Mouse (Mus musculus): Measurements from ENCODE around the gene Gabra5.

Gene Gabra5

DNA sequence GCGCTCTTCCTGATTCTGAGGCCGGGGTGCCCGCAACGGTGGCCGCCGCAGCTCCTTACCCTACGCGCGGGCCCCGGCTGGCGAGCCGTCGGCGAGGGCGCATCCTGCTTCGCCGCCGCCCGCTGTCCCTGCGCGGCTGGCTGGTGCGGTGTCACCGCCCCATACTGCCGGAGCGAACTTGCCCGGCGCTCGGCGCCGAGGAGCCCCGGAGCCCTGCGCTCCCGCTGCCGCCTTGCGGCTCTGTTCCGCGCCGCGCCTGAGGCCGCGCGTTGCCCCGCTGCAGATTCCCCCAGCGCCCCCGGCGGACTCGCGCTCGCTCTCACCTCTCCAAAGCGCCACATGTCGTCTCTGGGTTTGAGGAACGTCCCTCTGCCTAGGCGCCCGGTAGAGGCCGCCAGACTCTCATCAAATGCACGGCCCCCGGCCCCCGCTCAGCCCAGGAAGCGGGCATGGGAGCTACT lies at the start of gene Gabra5:
Gene Gabra5 (minus strand): TSS at position 379 of the 461 bp plus-strand sequence.
- DNase-seq = no peak

DNA sequence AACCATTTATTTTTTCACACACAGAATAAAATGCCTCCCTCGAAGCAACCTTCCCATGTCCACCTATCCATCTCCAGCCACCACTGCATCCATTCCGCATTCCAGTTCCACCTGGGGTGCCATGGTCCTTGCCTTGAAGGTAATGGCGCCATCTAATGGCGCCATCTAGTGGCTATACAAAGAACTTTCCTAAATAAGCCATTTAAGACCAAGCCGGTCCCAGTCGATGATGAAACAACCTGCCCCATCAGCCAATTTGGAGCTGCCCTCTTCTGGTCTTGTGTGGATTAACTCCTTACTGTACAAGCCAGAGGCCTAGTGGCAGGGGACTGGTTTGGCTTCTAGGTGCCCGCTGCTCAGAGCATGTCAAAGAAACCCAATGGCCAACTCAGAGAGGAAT lies 28.7 kb upstream of the Gabra5 start:
- DNase-seq = peak in 1 of 2 experiments; percentile 2

DNA sequence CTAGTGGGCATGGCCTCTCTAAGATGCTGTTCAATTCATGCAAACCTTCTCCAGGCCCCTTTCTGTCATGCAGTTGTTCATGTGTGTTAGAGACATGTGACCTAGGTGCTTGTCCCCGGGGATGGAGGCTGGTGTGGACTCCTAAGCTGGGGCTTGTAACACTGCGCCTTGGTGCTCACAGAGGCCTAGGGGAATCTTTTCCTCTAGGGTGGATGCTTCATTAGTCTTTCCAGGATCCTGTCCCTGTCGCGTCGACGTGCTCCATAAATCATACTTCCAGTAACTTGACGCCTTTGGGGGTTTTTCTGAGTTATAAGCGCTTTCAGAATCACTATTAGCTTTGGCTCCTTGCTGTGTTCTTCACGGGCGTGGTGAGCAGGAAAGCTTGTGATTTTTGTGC lies 22.8 kb upstream of the Gabra5 start:
- no peak for DNase-seq

DNA sequence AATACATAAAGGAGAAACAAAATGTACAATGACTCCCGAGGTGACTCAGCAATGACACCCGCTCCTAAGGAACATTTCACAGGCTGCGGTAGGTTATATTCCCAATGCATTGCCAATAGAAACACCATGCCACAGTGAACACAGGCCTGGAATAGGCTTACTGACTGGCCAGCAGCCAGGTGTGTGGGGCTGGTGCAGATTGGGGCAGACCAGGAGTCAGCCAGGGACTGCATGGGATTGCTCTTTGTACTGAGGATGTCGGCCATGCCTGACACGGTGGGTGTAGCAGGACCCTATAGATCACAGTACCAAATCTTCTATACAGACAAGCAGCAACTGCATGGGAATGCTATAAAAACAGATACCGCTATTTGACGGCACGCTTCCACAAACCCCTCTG lies 20.1 kb upstream of the Gabra5 start:
- no peak for DNase-seq

DNA sequence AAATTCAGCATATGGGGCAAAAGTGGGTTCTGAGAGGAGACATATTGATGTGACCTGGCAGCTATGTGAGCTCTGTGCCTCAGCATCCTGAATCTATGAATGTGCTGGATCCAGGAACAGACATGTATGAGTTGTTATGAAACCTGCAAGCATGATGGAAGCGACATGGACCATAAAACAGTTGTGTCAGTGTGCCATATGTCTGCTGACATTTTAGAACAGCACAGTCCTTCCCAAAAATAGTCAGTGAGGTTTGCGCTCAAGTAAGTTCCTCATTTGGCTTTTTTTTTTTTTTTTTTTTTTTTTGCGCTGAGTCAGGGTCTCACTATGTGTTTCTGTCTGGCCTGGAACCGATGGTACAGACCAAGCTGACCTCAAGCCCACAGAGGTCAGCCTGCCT lies 19.6 kb upstream of the Gabra5 start:
- DNase-seq = no peak

DNA sequence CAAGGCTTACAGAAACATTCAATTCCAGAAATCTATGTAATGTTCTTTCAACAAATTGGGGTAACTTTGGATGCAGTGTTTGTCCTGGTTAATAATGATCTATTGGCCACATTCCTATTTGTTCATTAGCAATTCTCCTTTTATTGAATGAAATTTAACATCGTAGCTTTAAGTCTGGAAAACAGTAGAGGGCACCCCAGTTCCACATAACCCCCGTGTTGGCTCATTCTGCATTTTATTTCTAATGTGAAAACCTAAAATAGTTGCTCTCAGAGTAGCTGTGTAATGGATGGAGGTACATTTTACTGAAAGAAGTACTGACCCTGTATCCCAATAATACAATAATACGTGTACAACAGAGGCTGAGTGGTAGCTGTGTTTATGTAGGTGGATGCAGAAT lies 3.1 kb upstream of the Gabra5 start:
- DNase-seq = peak; percentile 21 to 43

DNA sequence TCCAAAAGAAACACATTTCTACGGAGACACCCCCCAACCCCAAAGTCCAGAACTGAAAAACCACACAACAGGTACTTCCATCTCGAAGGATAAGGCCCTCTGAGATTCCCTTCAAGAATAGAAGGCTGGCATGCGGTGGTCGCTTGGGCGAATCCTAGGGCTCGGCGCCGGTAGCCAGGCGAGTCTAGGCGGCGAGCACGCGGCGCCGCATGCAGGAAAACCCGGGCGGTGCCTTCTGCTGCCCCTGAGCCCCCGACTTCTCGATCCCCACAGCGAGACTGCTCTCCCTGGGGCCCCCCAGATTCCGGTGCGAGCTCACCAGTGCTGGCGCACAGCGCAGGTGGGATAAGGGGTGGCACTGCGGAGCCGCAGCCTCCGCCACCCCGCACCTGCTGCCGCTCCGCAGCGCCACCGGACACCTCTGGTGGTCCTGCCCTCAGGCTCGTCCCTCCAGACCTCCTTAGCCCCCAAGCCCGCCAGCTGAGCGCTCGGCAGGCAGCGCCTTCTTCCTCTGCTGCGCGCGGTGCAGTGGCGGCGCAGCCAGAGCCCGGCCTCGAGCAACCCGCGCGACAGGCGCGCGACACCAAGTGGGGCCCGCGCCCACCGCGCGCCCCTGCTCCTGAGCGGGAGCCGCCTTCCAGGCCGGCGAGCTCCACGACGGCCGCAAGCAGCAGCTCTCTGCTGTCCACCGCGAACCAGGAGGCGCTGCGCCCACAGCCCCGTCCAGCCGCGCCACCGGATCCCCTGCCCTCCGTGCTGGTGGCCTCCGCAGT lies 813 bp downstream of the Gabra5 start:
- DNase-seq = no peak

DNA sequence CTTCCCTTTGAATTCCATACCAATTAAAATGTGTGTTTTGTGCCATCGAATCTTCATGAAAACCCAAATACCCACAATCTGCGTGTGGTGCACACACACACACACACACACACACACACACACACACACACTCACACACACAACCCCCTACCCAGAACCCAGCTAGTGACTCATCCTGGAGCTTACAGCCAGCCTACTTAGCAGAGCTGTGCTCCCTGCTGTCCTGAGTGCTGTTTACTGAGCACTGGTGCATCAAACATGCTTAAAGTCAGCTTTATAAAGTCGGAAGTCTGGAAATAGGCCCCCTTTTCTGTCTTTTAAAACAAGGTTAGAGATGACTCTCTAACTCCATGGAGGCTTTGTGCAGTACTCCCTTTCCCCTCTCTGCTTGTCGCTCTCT lies 7.0 kb downstream of the Gabra5 start:
- no peak for DNase-seq

DNA sequence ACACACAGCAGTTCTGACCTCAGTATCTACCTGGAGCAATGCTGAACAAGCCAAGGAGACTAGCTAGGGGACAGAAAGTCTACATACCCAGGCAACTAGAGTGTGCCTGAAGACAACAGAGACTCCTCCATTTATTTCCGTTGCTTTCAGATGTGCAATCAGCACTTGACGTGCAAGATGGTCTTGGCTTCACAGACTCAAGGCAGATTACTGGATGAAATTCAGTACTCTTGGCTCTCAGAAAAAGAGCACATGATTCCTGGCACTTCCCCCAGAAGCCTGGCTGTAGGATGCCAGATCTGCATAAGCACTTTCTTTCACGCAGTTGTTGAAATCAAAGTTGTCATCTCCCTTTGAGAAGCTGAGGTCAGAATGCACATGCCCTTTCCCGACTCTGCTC lies 18.1 kb downstream of the Gabra5 start:
- DNase-seq = no peak

DNA sequence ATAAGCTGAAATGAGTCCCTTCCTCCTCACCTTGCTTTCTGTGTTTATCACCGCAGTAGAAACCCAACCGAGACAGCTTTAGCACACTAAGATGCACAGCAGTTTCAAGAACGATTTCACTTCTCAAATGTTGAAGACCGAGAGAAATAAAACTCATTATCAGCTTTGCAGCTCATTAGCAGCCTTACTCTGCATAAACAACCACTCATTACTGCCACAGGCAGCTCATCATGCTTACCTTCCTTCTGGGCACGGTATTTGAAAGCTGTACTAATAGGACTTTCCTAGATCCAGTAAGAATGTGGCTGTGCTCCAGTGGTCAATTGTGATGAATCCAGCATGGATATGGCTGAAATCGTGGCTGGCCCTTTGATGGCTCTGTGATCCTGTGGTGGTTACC lies 23.0 kb downstream of the Gabra5 start:
- DNase-seq = no peak

DNA sequence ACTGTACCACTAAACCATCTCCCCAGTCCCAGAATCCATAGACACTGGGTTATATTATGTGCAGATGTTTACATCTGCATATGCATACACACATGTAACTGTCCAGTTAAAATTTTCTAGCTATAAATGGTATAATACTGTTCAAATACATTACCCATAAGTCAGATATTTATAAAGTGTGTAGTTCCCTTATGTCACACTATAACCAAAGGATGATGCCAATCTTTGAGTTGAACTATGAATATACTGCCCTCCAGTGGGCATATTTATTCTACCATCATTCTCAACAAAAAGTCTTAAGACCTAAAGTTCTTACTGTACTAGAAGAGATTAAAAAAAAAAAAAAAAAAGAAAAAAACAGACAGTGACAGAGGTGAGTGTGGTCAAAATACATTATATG lies 27.0 kb downstream of the Gabra5 start:
- DNase-seq = no peak

DNA sequence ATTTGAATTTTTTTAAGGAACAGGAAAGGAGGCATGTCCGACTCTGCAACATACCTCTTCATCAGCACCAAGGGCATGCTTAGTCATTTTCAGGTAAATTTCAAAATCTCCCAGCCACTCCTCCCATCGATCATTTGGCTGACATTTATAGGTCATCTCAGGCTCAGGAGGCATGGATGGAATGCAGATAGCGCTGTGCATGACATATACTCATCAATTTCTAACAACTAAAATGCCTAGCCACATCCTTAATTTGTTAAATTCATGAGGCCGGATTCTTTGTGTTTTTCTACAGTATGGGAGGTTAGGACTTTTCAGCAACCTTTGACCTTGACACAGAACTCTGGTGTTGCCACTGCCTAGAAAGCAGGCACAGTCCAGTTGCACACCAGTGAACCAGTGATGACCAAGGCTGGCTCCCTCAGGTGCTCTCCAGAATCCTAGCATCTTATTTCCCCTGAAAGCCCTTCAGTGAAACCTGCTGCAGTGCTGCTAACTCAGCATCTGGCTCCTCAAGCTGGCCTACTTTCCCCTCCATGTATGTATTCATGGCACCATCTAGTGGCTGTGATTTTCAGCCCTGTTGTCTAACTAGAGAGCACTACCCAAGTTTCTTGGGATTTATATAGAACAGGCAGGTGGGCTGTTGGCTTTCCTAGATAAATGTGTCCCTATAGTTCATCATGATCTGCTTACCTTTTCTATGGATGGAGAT lies 35.9 kb downstream of the Gabra5 start:
- peak; percentile 6 to 13 for DNase-seq

DNA sequence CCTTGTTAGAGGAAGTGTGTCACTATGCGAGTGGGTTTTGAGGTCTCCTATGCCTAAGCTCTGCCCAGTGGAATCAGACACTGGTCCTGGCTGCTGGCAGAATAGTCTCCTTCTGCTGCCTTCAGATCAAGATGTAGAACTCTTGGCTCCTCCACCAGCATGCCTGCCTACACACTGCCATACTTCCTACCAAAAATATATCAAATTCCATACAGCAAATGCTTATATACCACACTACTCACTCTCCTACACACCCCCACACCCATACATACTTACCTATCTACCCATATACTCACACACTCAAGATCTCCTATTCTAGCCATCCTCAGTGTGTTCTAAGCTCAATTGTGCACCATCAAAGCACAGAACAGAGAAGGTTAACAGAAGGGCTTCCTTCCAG lies 38.5 kb downstream of the Gabra5 start:
- DNase-seq = no peak

DNA sequence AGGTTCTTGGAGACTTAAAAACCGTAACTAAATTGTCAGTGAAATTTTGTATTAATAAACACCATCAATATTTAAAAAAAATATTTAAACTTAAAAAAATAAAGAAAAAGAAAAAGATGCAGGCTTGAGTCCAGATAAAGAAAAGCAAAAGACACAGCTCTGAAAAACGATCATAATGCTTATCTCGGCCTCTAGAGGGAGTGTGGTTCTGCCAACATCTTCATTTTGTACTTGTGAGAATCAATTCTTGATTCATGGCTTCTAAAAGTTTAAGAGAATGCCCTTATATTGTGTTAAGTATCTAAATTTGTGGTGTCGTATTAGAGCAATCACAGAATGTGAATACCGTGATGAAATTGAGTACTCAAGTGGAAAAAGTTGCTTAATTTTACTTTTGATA lies 49.5 kb downstream of the Gabra5 start:
- DNase-seq = no peak

DNA sequence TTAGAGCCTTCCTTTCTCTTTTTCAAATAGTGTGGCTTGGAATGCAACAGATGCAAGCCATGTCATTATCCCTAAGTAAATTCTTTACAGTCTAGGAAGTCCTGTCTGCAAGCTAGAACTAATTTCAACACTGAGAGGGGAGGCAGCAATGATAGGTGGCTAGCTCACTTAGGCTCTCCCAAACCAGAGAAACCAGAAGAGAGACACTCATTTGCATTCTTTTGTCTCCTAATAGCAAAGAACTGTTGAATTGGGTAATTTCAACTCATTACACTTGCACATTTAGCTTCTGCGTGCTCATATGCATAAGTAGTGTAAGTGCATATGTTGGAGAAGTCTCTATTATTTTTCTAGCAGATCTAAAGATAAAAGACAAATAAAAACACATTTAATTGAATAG lies 61.6 kb downstream of the Gabra5 start:
- no peak for DNase-seq

DNA sequence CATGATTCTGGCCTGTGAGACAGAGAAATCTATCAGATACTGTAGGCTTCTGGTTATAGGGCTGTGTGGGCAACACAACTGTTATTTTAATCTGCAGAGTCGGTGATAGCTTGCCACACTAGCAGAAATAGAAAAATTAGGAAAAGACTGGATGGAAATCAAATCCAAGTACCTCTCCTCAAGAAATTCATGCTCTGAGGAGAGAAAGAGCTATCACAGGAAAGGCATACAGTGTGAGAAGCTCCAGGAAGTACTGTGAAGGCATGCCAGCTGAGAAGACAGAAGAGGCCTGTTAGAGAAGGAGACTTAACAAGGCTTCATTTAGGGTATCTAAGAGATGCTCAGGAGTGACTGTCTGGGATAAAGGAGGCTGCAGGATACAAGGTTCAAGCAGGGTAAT lies 87.2 kb downstream of the Gabra5 start:
- no peak for DNase-seq

DNA sequence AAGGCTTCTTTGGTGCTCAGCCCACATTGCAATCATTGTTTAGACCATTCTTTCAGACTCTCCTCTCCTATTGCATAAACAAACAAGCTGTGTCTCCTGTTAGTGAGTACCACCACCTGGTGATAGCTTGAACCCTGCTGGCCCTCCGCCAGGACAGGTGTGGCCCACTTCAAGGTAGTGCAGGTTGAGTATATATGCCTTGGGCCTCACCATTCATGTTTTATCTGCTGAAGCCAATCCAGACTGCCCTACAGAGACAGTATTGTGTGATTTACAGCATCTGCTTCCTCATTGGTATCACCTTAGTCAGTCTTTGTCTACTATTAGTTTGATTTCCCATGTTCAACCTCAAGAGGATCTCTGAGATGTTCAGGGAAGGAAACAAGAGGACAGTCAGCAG lies 88.8 kb downstream of the Gabra5 start:
- DNase-seq = no peak

DNA sequence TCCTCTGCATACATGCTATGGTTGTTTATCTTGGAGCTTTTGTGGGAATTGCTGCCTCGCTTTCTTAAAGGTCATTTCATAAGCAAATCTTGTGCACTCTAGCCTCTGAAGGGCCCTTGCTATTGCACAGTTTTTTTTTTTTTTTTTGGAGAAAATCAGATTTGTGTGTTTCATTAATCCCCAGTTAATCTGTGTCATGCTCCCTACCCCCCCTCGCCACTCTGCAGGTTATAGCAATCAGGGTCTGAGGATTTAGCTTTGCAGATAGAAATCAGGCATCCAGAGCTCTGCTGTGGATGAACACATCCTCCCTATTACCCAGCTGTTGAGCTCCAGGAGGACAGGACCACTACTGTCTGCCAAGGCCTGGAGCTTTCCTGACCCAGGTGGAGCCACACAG lies 90.5 kb downstream of the Gabra5 start, which contains the start of gene Gabrb3:
Gene Gabrb3 (plus strand): TSS at position 301 of the 400 bp plus-strand sequence.
- no peak for DNase-seq

DNA sequence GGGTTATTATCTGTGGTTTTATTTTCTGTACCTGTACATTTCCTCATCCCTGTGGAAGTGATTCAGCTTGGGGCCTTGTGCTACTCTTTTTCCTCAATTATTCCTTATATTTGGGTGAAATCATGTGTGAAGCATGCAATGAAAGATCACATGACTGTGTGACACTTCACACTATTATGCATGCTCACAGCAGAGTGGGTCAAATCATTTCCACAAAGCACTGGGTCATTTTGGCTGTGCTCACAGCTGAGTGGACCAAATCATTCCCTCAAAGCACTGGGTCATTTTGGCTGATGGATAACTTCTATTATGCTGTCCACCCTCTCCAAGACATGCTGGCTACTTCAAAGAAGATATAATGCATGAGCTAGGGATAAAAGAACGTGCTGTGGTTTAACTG lies 97.0 kb downstream of the Gabra5 start:
- DNase-seq = no peak

DNA sequence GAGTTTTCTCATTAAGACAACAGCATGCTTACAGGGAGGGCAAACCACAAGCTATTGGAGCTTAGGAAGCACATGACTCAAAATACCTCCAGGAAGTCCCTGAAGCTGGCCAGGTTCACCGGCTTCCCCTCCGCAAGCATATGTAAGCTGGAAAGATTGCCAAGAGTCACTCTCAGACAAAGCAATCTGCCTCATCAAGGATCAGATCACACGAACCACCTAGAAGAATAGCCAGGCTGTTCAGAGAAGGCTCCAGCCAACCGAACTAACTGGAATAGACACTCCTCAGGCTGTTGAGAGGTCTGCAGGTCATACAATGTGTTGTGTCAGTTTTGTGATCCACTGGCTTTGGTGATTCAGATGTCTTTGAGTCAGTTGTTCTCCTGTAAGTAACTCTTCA lies 98.7 kb downstream of the Gabra5 start:
- no peak for DNase-seq

DNA sequence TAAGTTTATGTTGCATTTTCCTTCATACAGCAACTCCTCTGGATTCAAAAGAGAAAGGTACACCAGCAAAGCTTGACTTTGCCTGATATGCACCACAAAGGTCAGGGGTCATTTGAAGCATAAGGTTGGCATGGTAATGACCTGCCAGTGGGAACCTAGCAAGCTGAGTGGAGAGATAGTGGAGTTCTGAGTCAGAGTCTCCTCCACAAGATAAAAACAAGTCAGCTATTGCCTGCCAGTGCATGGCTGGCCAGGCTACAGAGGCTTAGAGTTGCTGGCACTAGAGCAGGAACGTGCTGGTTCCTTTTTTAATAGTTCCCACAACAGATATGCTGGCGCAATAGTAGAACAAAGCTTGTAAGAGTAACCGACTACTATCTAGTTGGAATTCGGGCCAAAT lies 116.3 kb downstream of the Gabra5 start:
- DNase-seq = no peak

DNA sequence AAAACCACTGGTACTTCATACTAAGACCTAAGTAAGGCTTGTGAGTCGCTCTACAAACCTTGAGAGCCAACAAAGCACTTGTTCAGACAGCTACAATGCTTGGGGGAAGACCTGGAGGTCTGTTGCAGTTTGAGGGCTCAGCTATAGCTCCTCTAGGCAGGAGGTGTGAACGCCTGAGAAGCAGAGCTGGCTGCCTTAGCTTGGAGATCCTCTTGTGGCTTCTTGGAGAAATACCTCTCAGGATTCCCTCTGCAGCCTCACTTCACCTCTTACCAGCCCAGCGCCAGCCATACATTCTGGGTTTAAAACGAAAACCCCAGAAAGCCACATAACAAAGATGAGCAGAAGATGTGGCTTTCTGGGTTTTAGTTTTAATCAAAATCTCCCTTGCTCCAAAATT lies 119.8 kb downstream of the Gabra5 start:
- DNase-seq = no peak

DNA sequence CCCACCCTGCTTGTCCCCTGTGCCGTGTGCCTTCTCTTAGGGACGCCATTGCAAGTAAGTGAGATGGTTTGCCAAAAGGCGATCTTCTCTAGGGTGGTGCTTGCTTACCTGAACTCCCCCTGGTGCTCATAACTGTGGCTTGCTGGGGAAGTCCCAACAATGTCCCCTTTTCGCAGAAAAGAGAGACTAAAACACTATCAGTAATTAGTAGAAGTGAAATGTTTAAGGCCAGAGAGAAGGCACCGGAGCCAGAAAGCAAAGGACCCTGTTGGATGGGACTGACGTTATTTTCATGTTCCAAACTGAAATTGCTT lies 122.6 kb downstream of the Gabra5 start:
- no peak for DNase-seq

DNA sequence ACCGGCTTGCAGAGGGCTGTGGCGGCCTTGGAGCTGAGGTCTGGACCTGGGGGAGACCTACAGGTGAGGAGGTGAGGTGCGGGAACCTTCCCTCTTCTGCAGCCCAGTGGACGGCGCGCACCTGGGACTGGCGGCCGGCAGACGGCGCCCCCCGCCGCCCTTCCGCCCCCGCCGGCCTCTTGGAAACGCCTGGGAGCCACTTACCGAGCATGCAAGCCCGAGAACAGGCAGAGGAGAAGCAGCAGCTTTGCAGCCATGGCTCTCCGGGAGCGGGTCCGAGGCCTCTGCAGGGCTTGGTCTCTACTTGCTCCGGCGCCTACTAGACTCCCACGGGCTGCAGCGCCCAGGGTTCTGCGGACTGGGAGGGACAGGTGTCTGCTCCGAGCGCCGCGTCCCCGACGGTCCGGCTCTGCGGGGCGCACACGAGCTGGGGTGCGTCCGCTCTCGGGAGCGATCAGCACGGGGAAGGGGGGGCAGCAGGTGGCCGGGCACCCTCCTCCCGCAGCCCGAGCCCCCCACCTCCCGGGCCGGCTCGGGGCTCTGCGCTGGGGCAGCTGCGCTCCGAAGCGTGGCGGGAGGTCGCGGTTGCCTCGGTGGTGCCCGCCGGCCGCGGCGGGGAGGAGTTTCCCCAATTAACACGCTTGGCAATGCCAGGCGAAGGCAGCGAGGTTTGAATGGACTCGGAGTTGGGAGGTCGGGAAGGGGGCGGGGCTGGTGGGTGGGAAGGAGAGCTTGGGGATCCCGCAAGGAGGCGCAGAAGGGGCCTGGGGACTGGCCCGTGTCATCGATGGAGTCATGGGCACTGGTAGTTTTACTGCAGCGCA lies 123.1 kb downstream of the Gabra5 start, which contains the start of gene Gabrg3:
Gene Gabrg3 (minus strand): TSS at position 672 of the 824 bp plus-strand sequence.
- peak; percentile 3 for DNase-seq

All from cerebellum, postnatal 36 days (tissue).